Mouse (Mus musculus): ENCODE measurements around the gene Brap. TPM values are rescaled to one million over a fixed set of nuclear protein-coding genes. Genes with fewer than 3 reads are reported as not detected.
"Not testable (repeated sequence)": the region's sequence is repeated elsewhere in the genome, so short reads cannot be mapped to it uniquely, and the experiment has no call there.

Brap gene
- polyA plus RNA-seq (2017; shearing (Covaris generic)): 10 to 100 TPM in 1 of 2 experiments, 1 to 10 TPM in 1; 8.0 to 13.6 TPM

DNA sequence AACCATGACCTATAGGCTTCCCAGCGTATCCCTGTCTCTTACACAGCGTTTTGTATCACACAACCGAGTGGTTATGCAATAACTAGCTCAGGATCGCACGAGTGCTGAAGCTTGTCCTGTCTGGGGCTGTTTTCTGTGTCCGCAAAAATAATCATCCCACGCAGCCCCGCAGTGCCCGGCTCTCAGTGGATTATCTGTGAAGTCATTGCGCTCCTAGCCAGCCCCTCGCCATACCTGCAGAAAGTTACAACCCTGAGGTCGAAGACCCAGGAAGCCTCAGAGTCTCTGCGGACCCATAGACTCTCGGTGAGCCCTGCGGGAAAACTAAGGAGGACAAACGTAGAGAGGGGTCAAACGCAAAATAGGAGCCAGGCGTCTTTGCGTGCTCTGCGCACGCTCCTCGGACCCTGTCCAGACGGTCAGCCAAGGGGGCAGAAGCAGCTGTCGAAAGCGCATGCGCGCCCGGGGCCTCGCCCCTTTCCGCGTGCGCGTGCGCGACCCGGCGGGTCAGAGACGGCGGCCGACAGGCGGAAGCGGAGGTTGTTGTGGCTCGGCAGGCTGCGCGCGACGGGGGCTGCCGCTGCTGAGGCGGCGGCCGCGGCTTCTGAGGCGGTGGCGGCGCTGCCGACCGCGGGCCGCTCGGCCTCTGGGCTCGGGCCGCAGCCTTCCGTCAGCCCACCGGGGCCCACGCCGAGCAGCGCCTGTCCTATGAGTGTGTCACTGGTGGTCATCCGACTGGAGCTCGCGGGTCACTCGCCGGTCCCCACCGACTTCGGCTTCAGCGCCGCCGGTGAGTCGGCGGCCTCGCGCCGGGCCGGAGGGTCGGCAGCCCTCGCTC lies at the start of gene Brap, which contains the start of gene Acad10:
TSS of gene Brap (plus strand) at position 505 of the 838 bp plus-strand sequence.
TSS of gene Acad10 (minus strand) at position 456 of the 838 bp plus-strand sequence.
- peak; percentile 93 for ATAC-seq

DNA sequence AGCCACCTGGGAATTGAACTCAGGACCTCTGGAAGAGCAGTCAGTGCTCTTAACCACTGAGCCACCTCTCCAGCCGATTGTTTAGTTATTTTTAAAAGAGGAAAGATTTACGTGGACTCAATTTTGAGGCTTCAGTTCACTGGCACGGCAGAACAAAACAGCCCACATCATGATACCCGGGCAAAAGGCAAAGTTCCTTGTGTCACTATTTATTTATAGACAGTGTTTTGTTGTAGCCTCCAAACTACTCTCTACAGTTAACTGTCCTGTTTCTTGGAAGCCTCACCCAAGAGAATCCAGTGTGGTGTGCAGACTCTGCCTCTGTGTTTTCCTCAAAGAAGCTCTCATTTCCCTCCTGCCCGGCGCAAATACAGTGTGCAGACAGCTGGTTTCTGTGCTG lies 48.3 kb upstream of the Brap start:
- no peak for ATAC-seq

GRCm38 (mm10) chr5:121614921-121615320 lies 45.4 kb upstream of the Brap start:
- ATAC-seq: not testable (repeated sequence)

- peak; percentile 66 for ATAC-seq
These were observed 41.5 kb upstream of the Brap start, which contains the start of gene Acad12 for GRCm38 (mm10) chr5:121618592-121619513. TSS of gene Acad12 (minus strand) at chr5:121618938.

DNA sequence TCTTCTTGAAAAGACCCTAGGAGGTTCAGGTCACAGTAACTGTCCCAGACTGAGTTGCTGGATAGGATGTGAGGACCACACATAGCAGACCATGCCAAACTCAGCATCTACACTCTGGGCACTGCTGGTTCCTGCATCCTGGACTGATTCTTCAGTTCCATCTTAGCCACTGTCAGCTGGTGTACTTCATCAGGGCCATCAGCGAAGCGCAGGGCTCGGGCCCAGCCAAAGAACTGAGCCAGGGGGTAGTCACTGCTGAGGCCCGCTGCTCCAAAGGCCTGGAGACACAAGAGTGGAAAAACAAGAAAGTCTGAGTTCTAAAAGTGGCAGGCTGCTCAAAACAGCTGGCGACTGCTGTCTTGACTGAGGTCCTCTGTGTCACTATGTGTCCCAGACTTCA lies 39.3 kb upstream of the Brap start:
- no peak for ATAC-seq

DNA sequence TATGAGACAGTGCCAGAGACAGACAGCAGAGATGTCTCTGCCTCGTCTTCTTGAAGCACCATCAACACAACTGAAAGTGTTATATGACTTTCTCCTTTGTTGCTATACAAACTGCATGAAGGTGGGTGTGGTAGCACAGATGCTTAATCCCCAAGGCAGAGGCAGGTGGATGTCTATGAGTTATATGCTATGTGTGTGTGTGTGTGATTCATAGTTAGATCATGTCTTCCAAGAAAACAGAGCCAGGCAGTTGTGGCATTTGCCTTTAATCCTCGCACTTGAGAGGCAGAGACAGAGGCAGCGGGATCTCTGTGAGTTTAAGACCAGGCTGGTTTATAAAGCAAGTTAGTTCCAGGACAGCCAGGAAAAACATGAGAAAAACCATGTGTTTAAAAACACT lies 37.1 kb upstream of the Brap start:
- ATAC-seq: no peak

DNA sequence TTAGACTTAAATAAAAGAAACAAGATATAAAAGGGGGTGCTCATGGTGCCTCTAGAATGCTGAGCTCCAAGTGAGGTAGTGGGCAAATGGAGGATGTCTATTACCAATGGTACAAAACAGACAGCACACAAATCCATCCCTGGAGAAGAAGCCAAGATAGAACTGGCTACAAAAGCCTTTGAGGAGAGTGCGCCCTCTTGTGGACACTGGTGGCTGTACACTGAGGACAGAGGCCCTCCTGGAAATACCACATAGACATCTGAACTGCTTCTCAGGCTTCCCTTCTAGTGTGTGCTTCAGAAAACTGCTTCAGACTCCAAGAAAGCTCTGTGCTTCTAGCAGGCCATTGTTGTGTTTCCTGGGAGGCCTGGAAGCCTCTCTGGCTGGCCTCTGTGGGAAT lies 32.5 kb upstream of the Brap start:
- ATAC-seq: no peak

DNA sequence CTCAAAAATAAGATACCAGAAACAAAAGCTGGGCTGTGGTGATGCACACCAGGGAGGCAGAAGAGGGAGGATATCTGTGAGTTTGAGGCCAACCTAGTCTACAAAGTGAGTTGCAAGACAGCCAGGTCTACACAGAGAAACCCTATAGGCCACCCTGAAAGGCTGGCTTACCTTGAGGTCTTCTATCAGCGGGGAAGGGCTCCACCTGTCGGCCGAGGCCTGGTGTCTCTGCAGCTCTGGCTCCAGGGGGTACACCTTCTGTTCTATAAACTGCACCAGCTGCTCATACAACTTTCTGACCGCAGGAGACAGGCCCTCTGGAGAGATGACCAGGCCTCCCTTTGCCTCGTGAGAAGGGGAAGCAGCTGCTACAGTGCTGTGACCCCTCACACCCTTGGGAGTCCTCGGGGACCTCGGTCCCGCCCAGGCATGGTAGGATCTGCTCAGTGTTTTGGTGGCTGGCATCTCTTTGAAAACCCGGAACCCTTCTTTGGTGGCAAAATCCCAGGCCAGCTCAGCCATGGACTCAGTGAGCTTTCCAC lies 29.2 kb upstream of the Brap start:
- not testable (repeated sequence) for ATAC-seq

- ATAC-seq: no peak
These were observed 27.6 kb upstream of the Brap start for GRCm38 (mm10) chr5:121632804-121633203.

GRCm38 (mm10) chr5:121634668-121635067 lies 25.7 kb upstream of the Brap start:
- ATAC-seq: no peak

DNA sequence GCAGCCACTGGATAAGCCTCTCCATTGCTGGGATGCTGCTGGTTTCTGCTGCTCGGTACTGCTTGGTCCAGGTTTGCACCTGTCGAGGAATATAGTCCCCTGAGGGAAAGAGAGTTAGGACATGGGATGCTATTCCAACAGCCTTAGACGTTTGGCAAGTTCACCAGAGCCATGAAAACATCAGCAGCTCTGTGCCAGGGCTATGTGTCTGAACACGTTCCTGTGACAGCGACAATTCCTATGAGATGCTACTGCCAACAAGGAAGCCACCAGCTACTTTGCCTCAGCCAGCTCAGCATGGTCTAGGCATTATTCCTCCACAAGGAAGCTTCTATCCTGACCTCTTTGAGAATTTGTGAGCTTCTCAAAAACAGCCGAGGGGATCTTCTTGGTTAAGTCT lies 23.1 kb upstream of the Brap start:
- ATAC-seq: no peak

DNA sequence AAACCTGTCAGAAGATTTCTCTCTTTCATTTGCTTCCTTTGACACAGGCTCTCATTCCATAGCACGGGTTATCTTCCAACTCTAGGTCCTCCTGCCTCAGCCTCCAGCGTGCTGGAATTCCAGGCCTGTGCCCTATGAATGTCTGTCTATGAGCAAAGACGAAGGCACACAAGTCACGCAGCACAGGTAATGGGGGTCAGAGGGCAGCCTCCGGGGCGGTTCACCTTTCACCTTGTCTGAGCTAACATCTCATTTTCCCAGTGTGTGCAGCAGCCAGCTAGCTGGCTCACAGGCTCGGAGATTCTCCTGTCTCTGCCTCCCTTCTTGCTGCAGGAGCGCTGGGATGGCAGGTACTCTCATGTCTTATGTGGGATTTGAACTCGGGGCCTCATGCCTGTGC lies 20.8 kb upstream of the Brap start:
- ATAC-seq: no peak

GRCm38 (mm10) chr5:121649134-121649533 lies 11.2 kb upstream of the Brap start:
- ATAC-seq: peak; percentile 65

DNA sequence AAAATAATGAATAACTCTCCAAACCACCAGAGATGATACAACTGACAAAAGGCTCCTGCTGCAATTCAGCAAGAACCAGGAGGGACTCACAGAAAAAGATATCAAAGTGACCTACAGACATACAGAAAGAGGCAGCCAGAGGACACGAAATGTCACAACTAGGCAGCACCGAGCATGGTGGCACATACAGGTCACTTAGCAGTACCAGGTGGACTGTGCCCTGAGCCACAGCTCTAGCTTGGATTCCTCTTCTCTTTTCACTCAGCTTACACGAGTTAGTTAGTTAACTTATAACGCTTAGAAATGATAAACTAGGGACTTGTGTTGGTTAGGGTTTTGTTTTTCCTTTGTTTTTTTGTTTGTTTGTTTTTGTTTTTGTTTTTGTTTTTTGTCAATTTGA lies 5.8 kb upstream of the Brap start:
- no peak for ATAC-seq

GRCm38 (mm10) chr5:121656866-121657265 lies 3.5 kb upstream of the Brap start:
- not testable (repeated sequence) for ATAC-seq

GRCm38 (mm10) chr5:121657656-121658055 lies 2.7 kb upstream of the Brap start:
- not testable (repeated sequence) for ATAC-seq

GRCm38 (mm10) chr5:121660897-121661254 lies 513 bp downstream of the Brap start:
- peak; percentile 43 for ATAC-seq

- ATAC-seq: no peak
These were observed 1.1 kb downstream of the Brap start for GRCm38 (mm10) chr5:121661494-121661893.

DNA sequence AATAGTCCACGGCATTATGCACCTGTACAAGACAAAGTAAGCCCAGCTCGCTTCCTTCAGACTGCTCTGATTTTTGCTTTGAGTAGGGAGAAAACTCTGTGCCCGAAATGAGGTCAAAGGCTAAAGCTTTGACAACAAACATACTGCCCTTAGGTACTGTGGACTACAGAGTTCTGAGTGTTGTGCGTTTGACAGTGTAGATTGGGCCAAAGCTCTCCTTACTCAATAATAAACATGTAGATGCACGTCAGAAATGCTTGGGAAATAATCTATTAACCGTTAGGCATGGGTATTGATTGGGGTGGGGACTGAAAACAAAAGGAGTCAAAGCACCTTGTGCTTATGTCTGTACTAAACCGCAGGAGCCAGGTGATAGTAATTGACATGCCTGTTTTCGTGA lies 3.1 kb downstream of the Brap start:
- ATAC-seq: no peak

- no peak for ATAC-seq
These were observed 3.7 kb downstream of the Brap start for GRCm38 (mm10) chr5:121664078-121664477.

- ATAC-seq: no peak
These were observed 4.6 kb downstream of the Brap start for GRCm38 (mm10) chr5:121664971-121665370.

DNA sequence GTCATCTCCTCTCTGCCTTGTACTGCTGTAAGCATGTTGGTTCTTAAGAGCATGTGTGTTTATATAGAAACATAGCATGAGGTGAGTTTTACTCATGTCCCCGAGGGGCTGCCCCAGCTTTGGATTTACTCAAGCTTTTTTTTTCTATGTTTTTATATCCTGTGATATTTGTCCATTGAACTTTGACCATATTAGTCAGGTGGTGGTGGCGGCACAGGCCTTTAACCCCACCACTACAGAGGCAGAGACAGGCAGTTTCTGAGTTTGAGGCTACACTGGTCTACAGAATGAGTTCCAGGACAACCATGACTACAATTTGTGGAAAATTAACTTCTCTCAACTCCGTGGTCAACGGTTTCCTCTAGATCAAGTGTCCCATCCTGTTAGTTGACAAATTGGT lies 6.7 kb downstream of the Brap start:
- no peak for ATAC-seq

GRCm38 (mm10) chr5:121668411-121668810 lies 8.0 kb downstream of the Brap start:
- no peak for ATAC-seq

All from CD4-positive, CD25-positive, alpha-beta regulatory T cell, adult 4 months (primary cell).